Mouse (Mus musculus) hindbrain, embryonic 11.5 days (tissue): Measurements from ENCODE around the gene S100a5. TPM values are rescaled to one million over a fixed set of nuclear protein-coding genes. Genes with fewer than 3 reads are reported as not detected.

Experiments used
- polyA plus RNA-seq: library from polyadenylated mRNA; unstranded; fragments of >200 nt; fragmentation: Nextera tagmentation; extraction: Ambion mirVana; gene quantifications from 2 replicates; pipeline ENCODE4 v1.2.1, GENCODE M21; 2014

S100a5 gene
- polyA plus RNA-seq, 1 experiment from 2014 or later: not detected

Other genes with a start within 250 kb of the S100a5 start
- 13.5 and 14.8 TPM in 2 replicates for gene Slc27a3, start 218.6 kb upstream of the S100a5 start, polyA plus RNA-seq
- gene Ints3, start 174.9 kb upstream of the S100a5 start, polyA plus RNA-seq: 34.2 and 34.7 TPM in 2 replicates
- gene Npr1, start 142.7 kb upstream of the S100a5 start, polyA plus RNA-seq: 2.5 and 3.7 TPM in 2 replicates
- gene Ilf2, start 132.4 kb upstream of the S100a5 start, polyA plus RNA-seq: 364 and 368 TPM in 2 replicates
- 72.3 and 77.9 TPM in 2 replicates for gene Snapin, start 117.5 kb upstream of the S100a5 start, polyA plus RNA-seq
- gene Chtop, start 99.0 kb upstream of the S100a5 start, polyA plus RNA-seq: 138 and 143 TPM in 2 replicates
- gene S100a1, start 94.1 kb upstream of the S100a5 start, polyA plus RNA-seq: 8.4 and 9.8 TPM in 2 replicates
- gene S100a13, start 94.1 kb upstream of the S100a5 start, polyA plus RNA-seq: 10.9 and 15.0 TPM in 2 replicates
- gene S100a14, start 81.7 kb upstream of the S100a5 start, polyA plus RNA-seq: not detected in 2 replicates
- gene S100a16, start 71.3 kb upstream of the S100a5 start, polyA plus RNA-seq: 57.0 and 59.8 TPM in 2 replicates
- gene S100a3, start 47.9 kb upstream of the S100a5 start, polyA plus RNA-seq: 0.39 TPM in 1 of 2 replicates, not detected in the other
- gene S100a2, start 18.3 kb upstream of the S100a5 start, polyA plus RNA-seq: not detected in 2 replicates
- gene Gm42674, start 6.6 kb upstream of the S100a5 start, polyA plus RNA-seq: not detected in 2 replicates
- 0.91 and 1.4 TPM in 2 replicates for gene S100a4, start 4.8 kb upstream of the S100a5 start, polyA plus RNA-seq
- 23.5 and 25.9 TPM in 2 replicates for gene S100a6, start 4.4 kb downstream of the S100a5 start, polyA plus RNA-seq
- gene S100a7a, start 45.5 kb downstream of the S100a5 start, polyA plus RNA-seq: not detected in 2 replicates
- gene S100a8, start 60.5 kb downstream of the S100a5 start, polyA plus RNA-seq: 2.8 and 4.2 TPM in 2 replicates
- 0.86 and 3.1 TPM in 2 replicates for gene S100a9, start 87.2 kb downstream of the S100a5 start, polyA plus RNA-seq
- gene Pglyrp4, start 118.4 kb downstream of the S100a5 start, polyA plus RNA-seq: not detected in 2 replicates
- gene Gm5849, start 169.4 kb downstream of the S100a5 start, polyA plus RNA-seq: not detected in 2 replicates